Mouse (Mus musculus): ENCODE measurements around the gene Ncf1. TPM values are rescaled to one million over a fixed set of nuclear protein-coding genes. Genes with fewer than 3 reads are reported as not detected.

The Ncf1 gene
- polyA plus RNA-seq, 1 experiment = 2.7 TPM

- no peak for TF ChIP-seq POLR2A (IDR thresholded peaks at IDR 0.05; ENCODE audit: borderline replicate concordance, extremely low read depth, insufficient read depth, insufficient read length, poor library complexity, severe bottlenecking)
- TF ChIP-seq CTCF (IDR thresholded peaks at IDR 0.05; ENCODE audit: borderline replicate concordance, extremely low read depth, insufficient read depth, insufficient read length) = no peak
- no peak for DNase-seq (ENCODE audit: low read depth)
Measured at GRCm38 (mm10) chr5:134193664-134194063, 35.8 kb downstream of the Ncf1 start.

- TF ChIP-seq POLR2A (IDR thresholded peaks at IDR 0.05; ENCODE audit: borderline replicate concordance, extremely low read depth, insufficient read depth, insufficient read length, poor library complexity, severe bottlenecking) (no peak), CTCF (IDR thresholded peaks at IDR 0.05; ENCODE audit: borderline replicate concordance, extremely low read depth, insufficient read depth, insufficient read length) (no peak)
- DNase-seq (ENCODE audit: low read depth) = no peak
Measured at GRCm38 (mm10) chr5:134188571-134188970, 40.9 kb downstream of the Ncf1 start.

GRCm38 (mm10) chr5:134186961-134187731 is 42.3 kb downstream of the Ncf1 start:
- TF ChIP-seq POLR2A (IDR thresholded peaks at IDR 0.05; ENCODE audit: borderline replicate concordance, extremely low read depth, insufficient read depth, insufficient read length, poor library complexity, severe bottlenecking) = no peak
- TF ChIP-seq CTCF (IDR thresholded peaks at IDR 0.05; ENCODE audit: borderline replicate concordance, extremely low read depth, insufficient read depth, insufficient read length) = peak; percentile 77
- DNase-seq (ENCODE audit: low read depth) = peak; percentile 43

GRCm38 (mm10) chr5:134186059-134186458 is 43.4 kb downstream of the Ncf1 start:
- TF ChIP-seq POLR2A (IDR thresholded peaks at IDR 0.05; ENCODE audit: borderline replicate concordance, extremely low read depth, insufficient read depth, insufficient read length, poor library complexity, severe bottlenecking) (no peak), CTCF (IDR thresholded peaks at IDR 0.05; ENCODE audit: borderline replicate concordance, extremely low read depth, insufficient read depth, insufficient read length) (no peak)
- DNase-seq (ENCODE audit: low read depth) = no peak

GRCm38 (mm10) chr5:134183880-134184808 is 45.3 kb downstream of the Ncf1 start, which contains the start of gene Gtf2ird2:
Gene Gtf2ird2 (plus strand): TSS chr5:134184019.
- TF ChIP-seq CTCF (IDR thresholded peaks at IDR 0.05; ENCODE audit: borderline replicate concordance, extremely low read depth, insufficient read depth, insufficient read length) = no peak
- TF ChIP-seq POLR2A (IDR thresholded peaks at IDR 0.05; ENCODE audit: borderline replicate concordance, extremely low read depth, insufficient read depth, insufficient read length, poor library complexity, severe bottlenecking) = peak; percentile 42; the same call in 1 of the 2 replicates
- DNase-seq (ENCODE audit: low read depth) = peak; percentile 99

- TF ChIP-seq CTCF (IDR thresholded peaks at IDR 0.05; ENCODE audit: borderline replicate concordance, extremely low read depth, insufficient read depth, insufficient read length) (no peak), POLR2A (IDR thresholded peaks at IDR 0.05; ENCODE audit: borderline replicate concordance, extremely low read depth, insufficient read depth, insufficient read length, poor library complexity, severe bottlenecking) (no peak)
- no peak for DNase-seq (ENCODE audit: low read depth)
Measured at GRCm38 (mm10) chr5:134183162-134183561, 46.3 kb downstream of the Ncf1 start.

- DNase-seq (ENCODE audit: low read depth) = no peak
- TF ChIP-seq CTCF (IDR thresholded peaks at IDR 0.05; ENCODE audit: borderline replicate concordance, extremely low read depth, insufficient read depth, insufficient read length) = no peak
- no peak for TF ChIP-seq POLR2A (IDR thresholded peaks at IDR 0.05; ENCODE audit: borderline replicate concordance, extremely low read depth, insufficient read depth, insufficient read length, poor library complexity, severe bottlenecking)
Measured at GRCm38 (mm10) chr5:134182735-134183134, 46.7 kb downstream of the Ncf1 start.

GRCm38 (mm10) chr5:134182172-134182571 is 47.3 kb downstream of the Ncf1 start:
- DNase-seq (ENCODE audit: low read depth) = peak; percentile 20
- TF ChIP-seq CTCF (IDR thresholded peaks at IDR 0.05; ENCODE audit: borderline replicate concordance, extremely low read depth, insufficient read depth, insufficient read length) (no peak), POLR2A (IDR thresholded peaks at IDR 0.05; ENCODE audit: borderline replicate concordance, extremely low read depth, insufficient read depth, insufficient read length, poor library complexity, severe bottlenecking) (no peak)

- TF ChIP-seq POLR2A (IDR thresholded peaks at IDR 0.05; ENCODE audit: borderline replicate concordance, extremely low read depth, insufficient read depth, insufficient read length, poor library complexity, severe bottlenecking) = no peak
- TF ChIP-seq CTCF (IDR thresholded peaks at IDR 0.05; ENCODE audit: borderline replicate concordance, extremely low read depth, insufficient read depth, insufficient read length) = peak; percentile 82
- peak; percentile 93 for DNase-seq (ENCODE audit: low read depth)
Measured at GRCm38 (mm10) chr5:134179871-134180270, 49.6 kb downstream of the Ncf1 start.

- DNase-seq (ENCODE audit: low read depth) = no peak
- TF ChIP-seq CTCF (IDR thresholded peaks at IDR 0.05; ENCODE audit: borderline replicate concordance, extremely low read depth, insufficient read depth, insufficient read length) (no peak), POLR2A (IDR thresholded peaks at IDR 0.05; ENCODE audit: borderline replicate concordance, extremely low read depth, insufficient read depth, insufficient read length, poor library complexity, severe bottlenecking) (no peak)
Measured at GRCm38 (mm10) chr5:134178536-134178935, 50.9 kb downstream of the Ncf1 start.
